Mouse (Mus musculus): ENCODE results near the gene Krt14. TPM values are rescaled to one million over a fixed set of nuclear protein-coding genes. Genes with fewer than 3 reads are reported as not detected.
"Not testable (repeated sequence)": the region's sequence is repeated elsewhere in the genome, so short reads cannot be mapped to it uniquely, and the experiment has no call there.

Krt14 gene
- polyA plus RNA-seq (2012; ENCODE audit: insufficient read depth, insufficient read length, missing spikeins), result 0.67 TPM in 1 of 2 replicates, not detected in the other

GRCm38 (mm10) chr11:100207498-100207897, at the start of gene Krt14:
Krt14 (minus strand) TSS chr11:100207548.
- Histone ChIP-seq H3K4me3 (ENCODE audit: insufficient read depth, low read depth, low read length) (no peak within 1 kb of the TSS), H3K4me1 (ENCODE audit: control insufficient read depth, insufficient read depth, insufficient read length, low read length) (no peaks in the 10 kb centered on the region), H3K27ac (replicated peaks; ENCODE audit: low read depth, low read length) (no peak within 1 kb of the TSS)

DNA sequence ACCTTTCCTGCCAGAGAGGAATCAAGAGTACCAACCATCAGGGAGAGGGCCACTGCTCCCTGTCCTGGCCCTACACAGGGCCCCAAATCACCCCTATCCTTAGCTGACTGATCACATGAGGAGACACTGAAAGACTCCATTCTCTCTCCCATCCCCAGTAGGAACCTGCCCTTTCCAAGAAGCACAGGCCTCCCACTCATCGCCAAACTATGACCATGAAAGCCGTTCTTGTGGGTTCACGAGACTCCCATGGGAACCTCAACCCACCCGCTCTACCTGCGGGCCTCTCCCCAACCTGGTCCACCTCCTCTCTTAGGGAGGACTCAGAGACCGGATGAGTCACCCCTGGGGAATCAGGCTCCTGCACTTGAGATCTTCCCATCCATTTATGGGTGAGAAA, 48.2 kb upstream of the Krt14 start:
- no peak overlapping the region for H3K27ac ChIP-seq (replicated peaks; ENCODE audit: low read depth, low read length)
- H3K4me3 ChIP-seq (ENCODE audit: insufficient read depth, low read depth, low read length), result no peak overlapping the region
- H3K4me1 ChIP-seq (ENCODE audit: control insufficient read depth, insufficient read depth, insufficient read length, low read length), result no peaks in the 10 kb centered on the region

DNA sequence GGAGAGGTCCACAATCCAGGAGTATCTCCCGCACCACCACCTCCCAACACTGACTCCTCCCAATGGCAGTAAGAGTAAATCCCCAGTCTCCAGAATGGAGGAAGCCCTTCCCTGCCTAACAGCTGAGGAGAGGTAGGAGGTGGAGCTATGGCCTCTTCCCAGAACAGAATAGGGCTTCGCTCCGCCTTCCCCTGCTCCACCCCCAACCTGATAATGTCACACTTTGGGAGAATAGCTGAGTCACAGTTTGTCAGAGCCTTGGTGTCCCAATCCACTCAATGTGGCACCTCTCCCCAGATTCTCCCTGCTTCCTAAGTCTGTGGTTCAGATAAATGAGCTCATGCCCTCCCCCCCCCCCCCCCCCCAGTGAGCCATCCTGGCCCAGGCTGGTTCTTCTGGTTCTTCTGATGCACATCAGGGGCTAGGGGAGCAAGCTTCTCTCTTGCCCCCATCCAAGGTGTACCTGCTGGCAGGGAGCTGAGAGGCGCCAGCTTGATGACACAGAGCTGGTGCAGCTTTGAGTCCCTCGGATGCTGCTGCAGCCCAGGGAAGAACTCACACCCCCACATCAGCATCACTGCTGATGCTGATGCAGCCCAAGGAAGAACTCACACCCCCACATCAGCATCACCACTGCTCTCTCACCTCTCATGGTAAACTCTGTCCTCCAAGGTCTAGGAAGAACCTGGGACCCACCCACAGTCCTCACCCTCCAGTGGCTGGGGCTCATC, 47.2 kb upstream of the Krt14 start:
- Histone ChIP-seq H3K4me3 (ENCODE audit: insufficient read depth, low read depth, low read length) (no peak overlapping the region), H3K27ac (replicated peaks; ENCODE audit: low read depth, low read length) (no peak overlapping the region), H3K4me1 (ENCODE audit: control insufficient read depth, insufficient read depth, insufficient read length, low read length) (no peaks in the 10 kb centered on the region)

DNA sequence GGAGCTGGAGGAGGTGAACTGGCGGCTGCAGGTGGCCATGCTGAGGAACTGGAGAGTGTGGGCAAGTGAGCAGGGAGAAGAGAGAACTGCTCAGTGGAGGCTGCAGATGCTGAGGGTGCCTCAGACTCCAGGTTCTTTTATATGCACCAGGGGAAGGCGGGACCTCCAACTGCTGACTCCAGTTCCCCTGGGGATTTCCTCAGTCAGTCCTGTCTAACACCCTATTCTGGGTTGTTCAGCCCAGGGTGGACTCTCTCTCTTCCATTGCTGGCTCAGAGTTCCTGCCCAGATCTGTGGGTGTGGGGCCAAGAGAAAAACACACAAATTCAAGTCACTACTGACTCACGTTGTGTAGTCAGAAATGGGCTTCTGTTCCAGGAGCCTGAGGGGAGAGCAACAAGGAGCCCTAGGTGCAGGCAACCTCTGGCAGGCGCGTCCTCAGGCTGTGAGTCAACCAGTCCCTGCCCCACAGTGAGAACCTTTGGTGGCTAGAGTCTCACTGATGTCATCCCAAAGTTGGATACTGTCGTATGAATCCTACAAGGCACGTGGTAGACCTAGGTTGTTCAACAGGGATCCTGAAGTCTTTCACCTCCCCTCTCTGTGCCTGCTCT, 41.6 kb upstream of the Krt14 start, which contains the start of gene Krt16:
TSS of gene Krt16 (minus strand) at position 51 of the 614 bp plus-strand sequence.
- H3K27ac ChIP-seq (replicated peaks; ENCODE audit: low read depth, low read length), result no peak within 1 kb of the TSS
- no peak within 1 kb of the TSS for H3K4me3 ChIP-seq (ENCODE audit: insufficient read depth, low read depth, low read length)
- H3K4me1 ChIP-seq (ENCODE audit: control insufficient read depth, insufficient read depth, insufficient read length, low read length), result no peaks in the 10 kb centered on the region

- H3K4me1 ChIP-seq (ENCODE audit: control insufficient read depth, insufficient read depth, insufficient read length, low read length); H3K27ac ChIP-seq (replicated peaks; ENCODE audit: low read depth, low read length); H3K4me3 ChIP-seq (ENCODE audit: insufficient read depth, low read depth, low read length): not testable (repeated sequence)
Measured at GRCm38 (mm10) chr11:100246471-100246870, 39.1 kb upstream of the Krt14 start.

GRCm38 (mm10) chr11:100240272-100240671, 32.9 kb upstream of the Krt14 start:
- H3K4me3 ChIP-seq (ENCODE audit: insufficient read depth, low read depth, low read length); H3K4me1 ChIP-seq (ENCODE audit: control insufficient read depth, insufficient read depth, insufficient read length, low read length); H3K27ac ChIP-seq (replicated peaks; ENCODE audit: low read depth, low read length): not testable (repeated sequence)

- Histone ChIP-seq H3K4me1 (ENCODE audit: control insufficient read depth, insufficient read depth, insufficient read length, low read length) (no peaks in the 10 kb centered on the region), H3K4me3 (ENCODE audit: insufficient read depth, low read depth, low read length) (no peak overlapping the region), H3K27ac (replicated peaks; ENCODE audit: low read depth, low read length) (no peak overlapping the region)
Measured at GRCm38 (mm10) chr11:100221741-100222140, 14.4 kb upstream of the Krt14 start.

GRCm38 (mm10) chr11:100219304-100219703, 12.0 kb upstream of the Krt14 start:
- H3K27ac ChIP-seq (replicated peaks; ENCODE audit: low read depth, low read length), result no peak overlapping the region
- H3K4me3 ChIP-seq (ENCODE audit: insufficient read depth, low read depth, low read length), result no peak overlapping the region
- H3K4me1 ChIP-seq (ENCODE audit: control insufficient read depth, insufficient read depth, insufficient read length, low read length), result no peaks in the 10 kb centered on the region

DNA sequence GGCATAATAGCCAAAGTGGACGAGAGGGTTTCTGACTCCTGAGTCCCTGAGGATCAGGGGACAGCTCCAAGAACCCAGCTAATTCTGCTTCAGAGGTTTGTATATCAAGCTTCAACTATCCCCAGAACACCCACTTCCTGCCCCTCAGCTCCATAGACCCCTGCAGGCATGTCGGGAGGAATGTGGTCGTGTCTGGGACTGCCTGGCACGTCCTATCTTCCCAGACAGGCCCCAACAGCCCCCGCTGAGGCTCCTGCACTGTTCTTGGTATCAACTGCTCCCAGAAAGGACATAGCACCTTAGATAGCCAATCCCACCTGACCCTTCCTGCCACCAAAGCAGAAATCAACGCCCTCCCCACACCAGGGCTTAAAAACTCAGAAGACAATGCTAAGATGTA, 1.2 kb upstream of the Krt14 start:
- Histone ChIP-seq H3K27ac (replicated peaks; ENCODE audit: low read depth, low read length) (no peak overlapping the region), H3K4me1 (ENCODE audit: control insufficient read depth, insufficient read depth, insufficient read length, low read length) (no peaks in the 10 kb centered on the region), H3K4me3 (ENCODE audit: insufficient read depth, low read depth, low read length) (no peak overlapping the region)

GRCm38 (mm10) chr11:100203448-100203847, 3.9 kb downstream of the Krt14 start:
- Histone ChIP-seq H3K4me3 (ENCODE audit: insufficient read depth, low read depth, low read length) (no peak overlapping the region), H3K27ac (replicated peaks; ENCODE audit: low read depth, low read length) (no peak overlapping the region), H3K4me1 (ENCODE audit: control insufficient read depth, insufficient read depth, insufficient read length, low read length) (no peaks in the 10 kb centered on the region)

DNA sequence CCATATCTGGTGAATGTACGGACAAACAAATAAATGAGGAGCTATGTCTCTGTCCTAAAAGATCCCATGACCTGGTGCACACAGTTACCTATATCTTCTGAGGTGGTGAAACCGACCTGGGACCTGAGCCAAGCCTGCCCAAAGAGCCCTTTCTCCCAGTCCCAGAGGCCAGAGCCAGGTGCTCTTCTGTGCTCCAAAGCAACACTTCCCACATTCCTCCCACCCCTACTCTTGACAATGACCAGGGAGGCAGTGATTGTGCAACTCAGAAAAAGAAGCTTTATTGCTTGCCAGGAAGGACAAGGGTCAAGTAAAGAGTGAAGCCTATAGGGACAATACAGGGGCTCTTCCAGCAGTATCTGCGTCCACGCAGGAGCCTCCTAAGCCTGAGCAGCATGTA, 4.4 kb downstream of the Krt14 start:
- H3K27ac ChIP-seq (replicated peaks; ENCODE audit: low read depth, low read length), result no peak overlapping the region
- H3K4me1 ChIP-seq (ENCODE audit: control insufficient read depth, insufficient read depth, insufficient read length, low read length), result no peaks in the 10 kb centered on the region
- no peak overlapping the region for H3K4me3 ChIP-seq (ENCODE audit: insufficient read depth, low read depth, low read length)

- H3K4me1 ChIP-seq (ENCODE audit: control insufficient read depth, insufficient read depth, insufficient read length, low read length), result no peaks in the 10 kb centered on the region
- no peak overlapping the region for H3K27ac ChIP-seq (replicated peaks; ENCODE audit: low read depth, low read length)
- no peak overlapping the region for H3K4me3 ChIP-seq (ENCODE audit: insufficient read depth, low read depth, low read length)
Measured at GRCm38 (mm10) chr11:100200104-100200820, 7.1 kb downstream of the Krt14 start.

- Histone ChIP-seq H3K27ac (replicated peaks; ENCODE audit: low read depth, low read length) (no peak overlapping the region), H3K4me1 (ENCODE audit: control insufficient read depth, insufficient read depth, insufficient read length, low read length) (no peaks in the 10 kb centered on the region), H3K4me3 (ENCODE audit: insufficient read depth, low read depth, low read length) (no peak overlapping the region)
Measured at GRCm38 (mm10) chr11:100198666-100199065, 8.7 kb downstream of the Krt14 start.

DNA sequence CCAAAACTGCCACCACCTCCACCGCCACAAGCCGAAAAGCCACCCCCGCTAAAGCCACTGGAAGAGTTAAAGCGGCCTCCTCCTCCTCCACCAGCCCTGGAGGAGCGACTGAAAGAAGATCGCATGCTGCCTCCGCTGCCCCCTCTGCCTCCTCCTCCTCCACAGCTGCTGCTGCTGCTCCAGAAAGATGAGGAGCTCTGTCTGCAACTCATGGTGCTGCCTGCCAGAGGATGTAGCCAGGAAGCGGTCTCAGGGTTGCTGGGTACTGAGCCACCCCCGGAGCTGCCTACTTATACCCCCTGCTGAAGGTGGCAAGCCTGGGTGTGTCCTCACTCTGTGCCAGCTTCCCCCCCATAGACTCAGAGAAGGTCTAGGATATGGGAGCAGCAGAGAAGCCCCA, 14.4 kb downstream of the Krt14 start, which contains the start of gene Krt9:
TSS of gene Krt9 (minus strand) at position 255 of the 400 bp plus-strand sequence.
- Histone ChIP-seq H3K4me1 (ENCODE audit: control insufficient read depth, insufficient read depth, insufficient read length, low read length) (no peaks in the 10 kb centered on the region), H3K27ac (replicated peaks; ENCODE audit: low read depth, low read length) (no peak within 1 kb of the TSS), H3K4me3 (ENCODE audit: insufficient read depth, low read depth, low read length) (no peak within 1 kb of the TSS)

- Histone ChIP-seq H3K4me3 (ENCODE audit: insufficient read depth, low read depth, low read length) (no peak overlapping the region), H3K27ac (replicated peaks; ENCODE audit: low read depth, low read length) (no peak overlapping the region), H3K4me1 (ENCODE audit: control insufficient read depth, insufficient read depth, insufficient read length, low read length) (no peaks in the 10 kb centered on the region)
Measured at GRCm38 (mm10) chr11:100191820-100192219, 15.5 kb downstream of the Krt14 start.
